Mouse (Mus musculus) liver, postnatal 0 days (tissue): ENCODE data around the gene Flad1.

Experiments used
- CTCF ChIP-seq: sonication (generic); IDR thresholded peaks from 2 replicates; pipeline ENCODE4 v1.5.1; 2016; ENCODE audit warnings: antibody characterized with exemption, low read depth
- EP300 ChIP-seq: IDR thresholded peaks from 2 replicates; pipeline ENCODE4 v1.6.1; 2016; ENCODE audit warnings: antibody characterized with exemption, low read depth, mild to moderate bottlenecking

DNA sequence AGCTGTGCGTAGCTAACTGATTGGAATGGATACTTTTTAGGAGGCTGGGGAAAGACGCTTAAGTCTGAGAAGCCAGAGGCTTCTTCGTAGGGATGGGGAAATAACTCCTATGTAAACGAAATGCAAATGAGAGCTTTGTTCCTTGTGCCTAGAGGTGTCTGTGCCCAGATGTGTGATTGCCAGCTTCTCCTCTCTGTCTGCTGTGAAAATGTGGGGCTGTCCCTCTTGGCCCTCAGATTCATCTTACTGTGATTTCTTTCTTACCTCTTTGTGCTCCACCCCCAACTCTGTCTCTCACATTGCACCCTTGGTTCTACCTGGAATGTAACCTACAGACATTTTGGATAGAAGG lies 15.0 kb downstream of the Flad1 start:
- TF ChIP-seq CTCF (no peak), EP300 (no peak)
